Mouse (Mus musculus) adrenal gland, postnatal 36 days (tissue): ENCODE data around the gene Ephb1. TPM values are rescaled to one million over a fixed set of nuclear protein-coding genes. Genes with fewer than 3 reads are reported as not detected.

ENCODE experiments used
- DNase-seq, 2 experiments: peaks; one replicate each; pipeline ENCODE4 v3.0.0; 2021; ENCODE audit warnings: mixed read lengths in 1 of 2
- total RNA-seq, 2 experiments: library from RNA; stranded (reverse); gene quantifications; 2 replicates each; pipeline ENCODE4 v1.2.3; 2021

The Ephb1 gene
- total RNA-seq, 2 experiments from 2014 or later = 2.1 to 3.2 TPM

DNA sequence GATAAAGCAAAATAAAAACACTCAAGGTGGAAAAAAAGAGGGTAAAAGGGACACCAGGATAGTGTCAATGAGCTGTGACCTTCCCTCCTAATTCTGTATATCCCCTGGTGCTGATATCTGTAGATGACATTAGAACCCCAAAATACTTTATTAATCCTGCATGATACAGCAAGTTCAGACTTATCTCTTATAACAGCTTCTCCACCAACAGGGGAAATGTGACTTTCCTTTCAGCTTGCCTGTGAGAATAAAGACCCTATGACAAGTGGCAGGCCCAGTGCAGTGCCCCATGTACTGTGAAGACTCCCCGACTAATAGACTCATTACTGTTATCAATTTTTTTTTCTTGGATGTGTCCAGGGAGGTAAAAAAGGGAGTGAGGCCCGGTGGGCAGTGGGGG lies 367.6 kb downstream of the Ephb1 start:
- no peak for DNase-seq

DNA sequence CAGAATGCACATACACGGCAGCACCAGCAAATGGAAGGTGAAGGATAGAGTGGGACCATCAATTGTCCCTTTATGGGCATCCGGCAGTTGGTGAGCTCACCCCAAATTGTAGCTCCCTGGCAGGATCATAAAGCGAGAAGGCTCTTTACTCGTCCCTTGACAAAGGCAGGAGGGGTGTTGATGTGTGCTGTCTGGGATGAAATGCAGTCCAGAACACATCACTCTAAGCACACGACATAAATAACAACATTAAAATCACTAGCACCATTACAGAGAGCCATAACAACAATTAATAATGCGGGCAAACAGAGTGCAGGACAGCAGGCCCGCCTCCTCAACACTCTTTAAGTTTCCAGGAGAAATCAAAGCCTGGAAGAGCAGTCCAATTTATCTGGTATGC lies 372.1 kb downstream of the Ephb1 start:
- no peak for DNase-seq

DNA sequence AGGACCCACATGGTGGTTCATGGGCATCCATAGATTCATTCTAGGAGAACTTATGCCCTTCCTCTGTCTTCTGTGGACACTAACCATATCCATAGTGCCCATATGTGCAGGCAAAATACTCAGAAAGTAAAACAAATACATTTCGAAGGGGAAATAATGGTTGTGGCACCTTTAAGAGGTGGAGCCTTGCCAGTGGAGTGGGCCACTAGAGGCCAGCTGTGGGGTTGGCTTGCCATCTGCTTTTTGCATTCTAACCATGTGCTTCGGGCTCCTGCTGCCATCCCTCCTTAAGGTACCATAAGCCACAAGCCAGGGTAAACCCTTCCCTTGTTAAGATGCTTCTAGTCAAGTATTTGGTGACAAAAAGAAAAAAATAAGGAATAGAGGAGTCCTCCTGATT lies 373.3 kb downstream of the Ephb1 start:
- DNase-seq = no peak

DNA sequence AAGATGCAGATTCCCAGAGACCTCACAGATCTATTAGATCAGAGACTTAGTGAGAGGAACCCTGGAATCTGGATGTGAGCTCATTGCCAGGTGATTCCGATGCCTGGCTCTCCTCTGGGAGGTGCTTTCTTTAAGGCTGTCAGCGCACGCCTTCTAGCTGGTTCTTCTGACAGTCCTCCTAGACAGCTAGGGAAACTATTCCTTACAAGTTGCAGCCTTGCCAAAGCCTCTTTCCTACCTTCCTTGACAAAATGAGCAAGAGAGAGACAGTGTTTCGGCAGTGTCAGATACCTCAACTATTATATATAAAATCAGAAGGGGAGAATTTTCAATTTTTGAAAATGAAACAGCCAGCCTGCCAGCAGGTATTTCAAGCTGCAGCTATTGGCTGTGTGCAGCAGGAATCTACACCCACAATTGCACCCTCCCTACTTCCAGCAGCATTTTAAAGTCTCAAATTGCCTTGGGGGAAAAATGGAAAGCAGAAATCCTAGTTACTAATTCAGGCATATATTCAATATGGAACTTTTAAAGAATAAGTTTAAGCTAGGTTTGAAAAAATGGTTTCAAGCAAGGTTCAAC lies 377.5 kb downstream of the Ephb1 start:
- DNase-seq = no peak

DNA sequence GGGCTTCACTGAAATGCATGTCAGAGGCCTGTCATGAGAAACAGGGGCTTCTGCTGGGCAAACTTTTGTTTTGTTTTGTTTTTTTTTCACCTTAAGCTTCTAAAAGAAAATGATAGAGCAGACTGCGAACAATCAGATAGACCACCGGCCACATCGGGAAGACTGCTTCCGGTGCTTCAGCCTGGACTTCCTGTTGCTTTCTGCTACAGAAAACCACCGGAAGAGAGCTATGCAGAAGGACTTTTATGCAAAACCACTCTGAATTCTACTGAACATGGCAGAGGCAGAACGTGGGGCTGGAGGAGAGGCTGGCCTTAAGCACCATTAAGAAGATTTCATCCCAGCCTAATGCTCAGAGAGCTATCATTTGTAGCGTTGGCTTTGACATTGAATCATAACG lies 382.2 kb downstream of the Ephb1 start:
- no peak for DNase-seq

DNA sequence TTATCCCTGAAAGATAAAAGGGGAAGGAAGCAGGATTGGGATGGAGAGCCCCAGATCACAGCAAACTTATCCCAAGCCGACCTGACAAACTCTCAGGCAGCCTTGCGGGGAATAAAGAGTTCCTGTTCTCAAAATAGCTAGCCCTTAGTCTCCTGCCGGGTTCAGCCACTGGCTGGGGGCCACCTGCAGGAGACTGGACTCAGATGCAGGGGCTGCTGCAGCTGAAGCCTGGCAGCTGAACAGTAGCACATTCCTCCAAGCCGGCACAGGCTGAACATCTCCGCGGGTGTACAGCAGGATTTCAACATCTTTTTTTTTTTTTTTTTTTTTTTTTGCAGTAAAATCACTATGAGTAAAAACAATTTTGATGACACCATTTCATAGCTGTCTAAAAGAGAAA lies 382.7 kb downstream of the Ephb1 start:
- DNase-seq = no peak

DNA sequence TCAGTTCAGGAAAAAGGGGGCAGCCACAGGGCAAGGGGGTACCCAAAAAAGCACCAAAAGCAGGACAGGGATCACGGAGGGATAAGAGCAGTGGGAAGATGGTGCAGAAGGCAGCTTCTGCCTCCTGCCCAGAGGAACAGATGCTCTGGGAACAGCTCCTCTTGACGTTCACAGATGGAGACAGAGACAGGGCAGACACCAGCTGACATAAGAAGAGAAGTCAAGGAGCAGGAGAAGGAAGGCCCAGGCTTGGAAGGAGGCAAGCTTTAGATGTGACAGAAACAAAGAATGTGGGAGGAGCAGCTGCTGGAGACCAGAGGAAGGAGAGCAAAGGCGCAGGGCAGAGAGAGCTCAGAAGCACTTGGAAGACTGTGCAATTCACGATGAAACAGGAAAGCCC lies 398.3 kb downstream of the Ephb1 start:
- DNase-seq = no peak

DNA sequence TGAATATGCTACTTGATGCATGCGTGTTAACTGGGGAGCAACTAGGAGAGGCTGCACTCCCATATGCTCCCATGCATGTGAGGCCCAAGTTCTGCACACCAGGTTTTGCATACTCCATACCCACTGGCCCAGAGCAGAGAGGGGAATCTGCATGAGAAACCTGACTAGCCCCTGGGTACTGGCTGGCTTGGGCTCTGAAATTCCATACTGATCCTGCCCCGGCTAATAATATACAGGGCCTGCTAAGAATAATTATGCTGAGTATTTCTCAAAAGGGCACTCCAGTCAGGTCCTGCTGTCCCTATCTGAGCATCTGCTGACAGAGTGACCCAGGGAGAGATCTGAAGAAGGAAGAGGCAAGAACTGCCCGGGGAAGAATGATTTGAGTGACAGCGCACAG lies 400.0 kb downstream of the Ephb1 start:
- DNase-seq = no peak

DNA sequence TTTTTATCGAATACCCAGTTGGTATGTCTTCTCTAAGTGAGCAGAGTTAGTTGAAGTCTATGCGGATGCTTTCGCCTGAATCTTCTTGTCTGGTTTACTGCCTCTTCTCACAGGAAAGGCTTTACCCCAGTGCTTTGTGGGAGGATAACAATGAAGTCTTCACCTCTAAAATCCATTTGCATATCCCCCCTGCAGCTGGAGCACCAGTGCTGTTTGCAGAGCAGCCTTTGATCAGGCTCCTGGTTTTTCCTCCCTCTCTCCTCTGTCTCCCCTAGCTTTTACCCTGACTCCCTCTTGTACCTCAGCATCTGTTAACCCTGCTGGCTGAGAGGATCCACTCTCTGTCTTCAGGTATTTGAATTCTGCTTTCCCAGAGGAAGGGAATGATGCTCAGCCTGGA lies 404.4 kb downstream of the Ephb1 start:
- DNase-seq = no peak

DNA sequence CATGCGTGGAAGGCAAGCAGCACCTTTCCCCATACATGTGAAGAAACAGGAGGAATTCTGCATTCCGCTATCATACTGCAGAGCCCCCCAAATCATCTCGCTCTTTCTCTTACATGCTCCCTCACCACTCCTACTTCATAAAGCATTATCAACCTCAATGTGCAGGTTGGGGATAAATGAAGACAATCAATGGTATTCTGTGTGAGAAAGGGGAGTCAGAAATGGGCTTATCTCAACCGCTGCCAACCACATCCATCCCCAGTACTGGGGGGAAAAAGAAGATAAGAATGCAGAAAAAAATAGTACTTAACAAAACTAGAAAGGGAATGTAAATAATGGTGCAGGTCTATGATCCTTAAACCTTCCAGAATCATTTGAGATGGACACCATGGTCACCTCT lies 408.7 kb downstream of the Ephb1 start:
- no peak for DNase-seq

DNA sequence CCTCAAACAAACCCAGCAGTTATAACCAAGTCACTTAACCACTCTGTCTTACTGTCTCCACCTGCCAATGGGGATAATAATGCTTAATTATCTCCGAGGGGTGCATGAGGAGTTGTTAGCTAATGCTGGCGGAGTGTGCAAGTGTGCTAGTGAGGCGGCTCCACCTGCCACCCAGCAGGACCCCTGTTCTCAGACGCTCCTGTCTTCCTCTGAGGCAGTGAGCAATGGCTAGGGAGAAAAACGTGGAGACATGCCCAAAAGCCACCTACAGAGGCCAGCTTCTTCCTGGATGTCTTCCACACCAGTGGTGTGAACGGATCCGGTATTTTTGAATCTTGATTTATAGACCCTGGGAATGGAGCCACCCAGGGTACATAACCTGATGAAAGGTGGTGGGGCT lies 409.2 kb downstream of the Ephb1 start:
- no peak for DNase-seq

DNA sequence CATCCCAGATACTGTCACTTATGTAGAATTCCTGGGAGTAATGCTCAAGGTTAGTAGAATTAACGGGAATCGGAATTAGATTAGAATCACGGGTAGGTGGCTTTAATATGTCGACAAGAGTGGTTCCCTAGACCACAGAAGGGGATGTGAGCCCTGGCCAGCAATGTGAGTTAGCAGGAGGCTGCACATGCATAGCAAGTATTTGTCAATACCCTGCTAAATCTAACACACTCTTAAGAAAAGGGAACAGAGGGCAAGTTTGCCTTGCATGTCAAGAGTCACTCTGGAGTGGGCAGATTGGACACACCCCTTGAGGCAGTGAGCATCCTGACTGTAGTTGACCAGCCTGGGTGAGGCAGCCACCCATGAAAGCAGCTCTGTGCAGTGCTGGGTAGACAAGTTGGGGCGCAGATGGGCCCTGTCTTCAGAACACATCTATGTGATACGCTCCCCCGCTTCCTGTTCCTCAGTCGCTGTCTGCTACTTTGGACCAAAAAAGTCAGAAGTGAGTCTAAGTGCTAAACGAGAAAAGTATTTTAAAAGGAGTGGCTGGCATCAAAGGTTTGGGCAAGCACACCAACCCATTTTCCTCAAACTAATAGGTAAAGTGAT lies 412.3 kb downstream of the Ephb1 start:
- no peak for DNase-seq

DNA sequence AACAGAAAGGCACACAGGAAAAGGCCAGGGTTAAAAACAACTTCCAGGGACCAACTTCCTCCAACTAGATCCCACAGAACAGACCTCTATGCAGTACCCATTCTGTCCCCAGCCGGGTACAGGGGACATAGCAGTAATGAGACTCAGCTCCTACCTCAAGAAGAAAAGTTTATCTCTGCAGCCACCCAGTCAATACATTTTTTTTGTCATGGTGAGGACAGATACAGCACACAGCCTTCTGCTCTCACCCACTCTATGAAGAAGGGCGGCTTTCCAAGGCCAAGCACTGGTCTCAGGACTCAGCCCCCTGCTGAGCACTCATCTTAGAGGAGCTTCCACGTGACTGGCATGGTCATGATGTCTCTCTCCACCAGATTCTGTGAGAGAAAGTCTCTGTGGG lies 414.3 kb downstream of the Ephb1 start:
- DNase-seq = no peak

DNA sequence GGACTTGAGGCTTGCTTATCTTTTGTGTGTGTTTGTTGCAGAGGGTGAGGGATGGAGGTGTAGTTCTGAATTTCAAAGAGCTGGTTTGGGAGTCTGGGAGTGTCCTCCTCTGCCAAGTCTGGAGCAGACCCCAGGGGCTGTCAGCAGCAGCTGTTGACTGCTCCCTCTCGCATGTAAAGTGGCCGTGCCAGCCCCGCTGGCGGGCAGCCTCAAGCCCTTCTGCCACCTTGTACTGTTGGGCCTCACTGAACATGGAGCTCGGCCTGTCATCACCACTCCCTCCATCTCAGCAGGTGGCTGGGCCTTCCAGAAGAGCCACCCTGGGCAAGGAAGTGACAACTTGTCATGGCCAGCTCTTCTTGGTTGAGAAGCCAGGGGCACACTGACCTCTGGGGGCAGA lies 415.5 kb downstream of the Ephb1 start:
- DNase-seq = no peak

DNA sequence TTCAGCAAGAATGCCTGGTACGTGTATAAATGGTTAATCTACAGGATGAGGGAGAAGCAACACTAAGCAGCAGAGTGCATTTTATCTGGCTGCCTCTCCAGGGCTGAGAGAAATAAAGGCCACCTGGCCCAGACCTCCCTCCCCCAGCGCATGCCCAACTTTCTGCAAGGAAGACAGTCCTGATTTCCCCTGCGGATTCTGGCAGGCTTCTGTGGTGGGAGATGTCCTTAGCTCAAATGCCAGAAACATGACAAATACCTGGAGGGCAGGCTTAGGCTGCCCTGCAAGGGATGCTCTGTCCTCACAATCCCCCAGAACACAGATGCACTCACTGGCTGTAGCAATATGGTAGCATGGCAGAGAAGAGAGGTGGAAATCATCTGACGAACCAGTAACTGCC lies 416.4 kb downstream of the Ephb1 start:
- DNase-seq = no peak

DNA sequence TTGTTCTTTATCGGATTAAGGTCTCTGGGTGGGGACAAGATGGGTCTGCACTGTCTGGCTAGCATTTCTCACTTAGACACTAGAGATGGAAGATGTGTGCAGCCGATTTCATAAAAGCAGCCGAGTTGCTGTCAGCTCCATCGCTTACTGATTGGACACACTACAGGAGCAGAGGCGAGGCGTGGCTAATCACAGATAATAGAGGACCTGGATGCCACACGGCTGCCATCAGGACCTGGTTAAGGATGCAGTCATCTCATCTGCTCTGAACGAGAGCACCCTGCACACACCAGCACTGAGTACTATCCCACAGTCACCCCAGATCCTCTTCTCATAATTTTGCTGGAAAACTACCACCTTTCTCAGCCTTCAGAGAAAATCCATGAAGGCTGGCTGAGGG lies 419.6 kb downstream of the Ephb1 start:
- no peak for DNase-seq

DNA sequence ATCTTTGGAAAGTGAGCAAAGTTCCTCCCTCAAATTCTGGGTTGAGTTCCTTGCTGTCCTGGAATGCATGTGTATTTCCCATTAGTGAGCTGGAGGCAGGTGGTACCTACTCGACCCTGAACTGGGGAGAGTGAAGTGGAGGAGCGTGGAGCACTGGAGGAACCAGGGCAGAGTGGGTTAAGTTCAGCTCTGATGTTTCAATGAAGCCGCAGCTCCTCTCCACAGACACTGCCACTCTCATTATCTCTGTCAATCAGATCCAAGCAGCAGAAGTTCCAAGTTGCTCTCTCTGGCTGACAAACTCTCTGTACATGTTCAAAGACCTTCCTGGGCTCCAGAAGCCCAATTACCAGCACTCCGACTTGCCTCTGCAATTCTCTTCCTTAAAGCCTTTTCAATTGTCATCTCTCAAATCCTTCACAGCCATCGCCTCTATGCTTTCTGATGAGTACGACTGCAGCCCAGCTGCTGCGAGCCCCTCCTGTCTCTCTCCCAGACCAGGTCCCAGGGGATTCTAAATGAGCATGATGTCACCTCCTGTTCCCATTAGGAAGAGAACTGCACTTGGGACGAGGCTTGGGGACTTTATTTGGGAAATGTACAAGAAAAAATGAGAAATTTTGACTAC lies 420.4 kb downstream of the Ephb1 start:
- no peak for DNase-seq

DNA sequence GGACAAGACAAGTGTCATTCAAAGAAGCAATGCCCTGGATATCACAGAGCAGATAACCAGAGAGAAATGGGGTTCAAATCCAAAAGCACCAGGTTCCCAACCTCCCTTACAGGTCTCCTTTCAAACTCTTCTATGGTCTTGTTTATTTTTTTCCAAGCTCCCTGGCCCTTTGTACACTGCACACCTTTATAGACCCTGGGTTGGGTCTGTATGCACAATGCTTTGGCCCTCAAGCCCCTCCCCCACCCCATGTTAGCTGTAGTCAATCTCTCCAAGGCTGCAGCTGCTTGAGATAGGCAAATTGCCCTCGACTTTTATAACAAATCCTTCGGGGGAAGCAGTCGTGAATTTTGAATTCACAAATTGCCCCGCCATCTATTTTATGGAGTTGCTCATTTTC lies 429.7 kb downstream of the Ephb1 start:
- DNase-seq = no peak

DNA sequence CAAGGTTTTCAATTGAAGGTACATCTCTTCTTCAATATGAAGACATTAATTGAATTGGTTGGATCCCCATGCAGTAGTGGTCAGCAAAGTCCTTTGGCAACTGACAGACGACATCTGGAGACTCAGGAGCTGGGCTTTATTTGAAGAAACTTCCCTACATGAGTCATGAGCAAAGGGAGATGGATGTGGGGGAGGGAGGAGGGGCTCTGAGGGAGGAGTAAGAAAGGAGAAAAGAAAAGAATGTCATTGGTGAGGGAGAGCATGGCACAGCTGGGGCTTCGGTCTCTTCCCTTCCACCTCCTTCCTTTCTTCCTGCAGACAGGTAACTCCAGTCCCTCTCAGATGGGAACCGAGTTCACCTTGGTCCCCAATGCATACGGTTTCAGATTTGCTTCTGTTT lies 431.6 kb downstream of the Ephb1 start:
- no peak for DNase-seq

DNA sequence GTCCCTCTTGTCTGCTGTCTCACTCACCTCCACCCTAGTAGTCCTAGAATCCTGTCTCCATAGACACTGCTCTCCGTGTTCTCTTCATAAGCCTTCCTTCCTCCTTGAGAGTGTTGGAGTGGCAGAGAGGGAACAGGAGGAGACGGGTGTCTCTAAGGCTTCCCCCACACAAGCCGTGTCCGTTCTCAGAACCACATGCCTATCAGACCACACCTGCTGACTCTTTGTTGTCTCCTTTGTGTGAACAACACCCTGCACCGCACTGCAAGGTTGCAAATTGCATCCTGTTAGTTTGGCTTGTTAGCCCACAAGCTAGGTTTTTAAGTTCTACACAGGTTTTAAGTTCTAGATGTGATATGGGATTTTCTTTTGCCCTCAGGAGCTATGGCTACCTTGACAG lies 435.2 kb downstream of the Ephb1 start:
- DNase-seq = no peak

DNA sequence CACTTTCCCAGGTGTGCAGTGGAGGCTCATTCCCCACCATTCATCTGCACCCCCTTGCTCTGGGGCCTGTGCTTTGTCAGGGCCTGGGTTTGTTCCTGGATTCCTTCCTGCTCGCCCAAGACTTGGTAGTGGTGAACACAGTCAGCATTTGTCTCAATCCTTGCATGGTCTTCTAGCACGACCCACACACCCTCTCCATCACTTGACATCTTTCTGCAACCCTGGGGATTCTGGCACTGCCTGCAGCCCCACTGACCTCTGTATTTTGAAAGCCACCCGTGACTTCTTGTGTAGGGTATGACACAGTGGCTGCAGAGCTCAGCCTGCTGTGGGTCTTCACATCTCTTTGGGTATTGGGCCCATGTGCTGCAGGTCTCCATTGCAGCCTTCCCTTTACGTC lies 435.7 kb downstream of the Ephb1 start:
- no peak for DNase-seq

DNA sequence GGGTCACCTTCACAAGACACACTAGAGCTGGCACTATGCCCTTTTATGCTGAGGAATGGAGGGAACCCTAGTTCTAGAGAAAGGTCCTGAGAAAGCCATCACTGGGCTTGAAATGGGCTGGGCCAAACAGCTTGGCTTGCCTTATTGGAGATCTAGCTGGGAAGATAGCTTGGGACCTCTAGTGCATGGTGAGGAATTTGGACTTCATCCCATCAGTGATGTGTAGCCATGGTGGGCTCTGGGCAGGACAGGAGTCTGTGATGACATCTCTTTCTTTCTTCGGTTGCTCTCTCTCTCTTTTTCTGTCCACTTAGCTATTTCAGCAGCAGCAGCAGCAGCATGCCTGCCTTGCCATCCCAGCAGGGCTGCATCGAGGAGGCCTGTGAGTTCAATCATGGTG lies 439.4 kb downstream of the Ephb1 start:
- DNase-seq = no peak

DNA sequence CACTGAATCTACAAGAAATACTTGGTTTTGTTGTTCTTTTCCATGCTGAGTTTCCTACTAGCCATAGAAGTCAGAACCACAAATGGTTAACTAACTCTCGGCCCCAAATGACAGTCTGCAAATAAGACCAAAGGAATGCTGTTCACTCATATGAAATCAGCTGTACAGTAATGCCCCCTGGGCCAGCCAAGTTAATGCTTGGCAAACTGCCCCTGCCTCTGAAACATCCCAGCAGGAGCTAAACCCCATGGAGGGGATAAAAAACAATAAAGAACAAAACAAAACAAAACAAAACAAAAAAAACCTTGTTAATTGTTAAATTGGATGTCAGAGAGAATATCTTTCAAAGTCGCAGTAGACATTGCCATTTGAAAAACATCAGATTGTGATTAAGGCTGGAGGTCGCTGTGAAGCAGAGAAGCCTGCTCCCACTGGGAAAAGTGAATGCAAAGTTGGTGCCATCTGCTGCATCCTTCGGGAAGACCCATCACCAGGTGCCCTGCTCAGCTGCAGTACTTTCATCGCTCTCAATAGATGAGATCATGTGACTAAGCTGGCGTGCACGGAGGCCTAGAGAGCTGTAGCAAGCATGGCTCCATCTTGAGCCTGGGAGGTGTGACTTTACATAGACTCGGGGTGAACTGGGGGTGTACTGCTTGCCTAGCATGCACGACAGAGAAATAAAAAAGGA lies 443.2 kb downstream of the Ephb1 start:
- no peak for DNase-seq

DNA sequence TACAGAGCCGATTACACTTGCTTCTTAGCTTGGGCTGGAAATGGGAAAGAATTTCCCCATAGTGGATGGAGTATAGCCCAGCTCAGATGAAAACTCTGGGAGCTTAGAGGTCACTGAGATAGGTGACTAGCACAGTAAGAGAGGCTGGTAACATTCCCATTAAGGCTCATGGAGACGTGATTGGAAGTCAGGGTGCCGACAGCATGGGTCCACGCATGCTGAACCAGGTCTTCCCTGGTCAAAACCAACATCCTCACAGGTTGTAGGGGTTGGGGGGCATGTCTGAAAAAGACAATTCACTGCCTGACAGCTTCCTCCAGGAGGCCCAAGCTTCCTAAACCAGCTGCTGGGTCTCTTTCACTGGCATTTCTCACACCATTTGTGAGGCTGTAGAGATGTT lies 445.0 kb downstream of the Ephb1 start:
- DNase-seq = no peak
